18 mouse cellular contexts compared by ENCODE assay signal in genomic region chr11:7198006-7198405, GRCm38 (mm10). TPM values are rescaled to one million over a fixed set of nuclear protein-coding genes. Genes with fewer than 3 reads are reported as not detected.
A peak's percentile ranks its signal among the peaks of the same experiment; 100 is the strongest.
DNase-seq lines count a peak whose midpoint lies in the region; ATAC-seq and TF ChIP-seq lines count a peak whose summit lies in the region.
"Had no signal": no experiment of that assay in that cellular context is flagged by ENCODE, and none has a peak within 500 bp of the region (broad histone marks: within the 10 kb centered on the region; RNA-seq: fewer than 3 reads in every experiment).

No protein-coding gene starts in this region.

- no peak overlapping the region for H3K9ac ChIP-seq in kidney, embryonic 16.5 days (replicated peaks; ENCODE audit: low read length)
- H3K9ac ChIP-seq in liver, embryonic 14.5 days (replicated peaks), result peak overlapping the region; percentile 36

- TF ChIP-seq EP300 in liver, embryonic 14.5 days (IDR thresholded peaks at IDR 0.05; ENCODE audit: low read depth), result no peak

- H3K27me3 ChIP-seq in heart, embryonic 10.5 days (ENCODE audit: insufficient read depth, poor library complexity, severe bottlenecking), result peaks cover 8% of the 10 kb centered on the region; the same call in 1 of the 2 replicates
- no peaks in the 10 kb centered on the region for H3K27me3 ChIP-seq in megakaryocyte, embryonic 14.5 days (replicated peaks)
- H3K27me3 ChIP-seq in kidney, embryonic 16.5 days (ENCODE audit: insufficient read depth, low read length), result no peaks in the 10 kb centered on the region
- no peaks in the 10 kb centered on the region for H3K27me3 ChIP-seq in liver, embryonic 14.5 days (ENCODE audit: control insufficient read depth, insufficient read depth, low read length)

- intact Hi-C loops in gastrocnemius, adult 2 months (cut with DNase I), result no loop called here

- DNase-seq in heart, embryonic 10.5 days (ENCODE audit: low spot score), result no peak
- no peak for DNase-seq in heart, adult 8-10 months (ENCODE audit: low spot score)
- DNase-seq in liver, embryonic 14.5 days (ENCODE audit: low read depth in 3 of 3, low spot score in 3 of 3), result no peak
- DNase-seq in gastrocnemius, adult 2 months, result no peak
- no peak for DNase-seq in cerebellum, adult 18-20 months
- DNase-seq: adrenal gland, adult 8-10 months; cerebellum, adult 9-11 months; layer of hippocampus, postnatal 36 days; right cerebral cortex, postnatal 14 days had no signal

- no peak for ATAC-seq in megakaryocyte, adult 5-6 weeks (ENCODE audit: poor library complexity, severe bottlenecking)
- peak; percentile 49 for ATAC-seq in kidney, embryonic 16.5 days (ENCODE audit: low FRiP score, low TSS enrichment)
- no peak for ATAC-seq in liver, embryonic 14.5 days (ENCODE audit: insufficient read depth)
- ATAC-seq: forebrain, embryonic 16.5 days had no signal

- H3K4me3 ChIP-seq in heart, embryonic 10.5 days, result no peak overlapping the region
- peak overlapping the region; percentile 40 for H3K4me3 ChIP-seq in megakaryocyte, embryonic 14.5 days (replicated peaks)
- H3K4me3 ChIP-seq in kidney, embryonic 16.5 days (ENCODE audit: low read length), result no peak overlapping the region
- H3K4me3 ChIP-seq in liver, embryonic 14.5 days (ENCODE audit: insufficient read depth in 1 of 2, low read depth in 2 of 2, low read length in 2 of 2), result peak overlapping the region; percentile 39 to 47
- H3K4me3 ChIP-seq in gastrocnemius, adult 2 months, result no peak overlapping the region

- H3K4me1 ChIP-seq in heart, embryonic 10.5 days, result peaks cover 5% of the 10 kb centered on the region; the same call in 1 of the 2 replicates
- no peaks in the 10 kb centered on the region for H3K4me1 ChIP-seq in megakaryocyte, embryonic 14.5 days
- peaks cover 23% of the 10 kb centered on the region for H3K4me1 ChIP-seq in kidney, embryonic 16.5 days (ENCODE audit: insufficient read depth, low read length)
- H3K4me1 ChIP-seq in liver, embryonic 14.5 days (replicated peaks; ENCODE audit: control insufficient read depth in 2 of 2, insufficient read depth in 2 of 2, low read length in 1 of 2), result peaks cover 0 to 6% of the 10 kb centered on the region in 2 experiments; a peak in 1 of 4 replicates

- no peaks in the 10 kb centered on the region for H3K36me3 ChIP-seq in heart, embryonic 10.5 days
- H3K36me3 ChIP-seq in megakaryocyte, embryonic 14.5 days (replicated peaks; ENCODE audit: low read length), result no peaks in the 10 kb centered on the region
- no peaks in the 10 kb centered on the region for H3K36me3 ChIP-seq in kidney, embryonic 16.5 days (ENCODE audit: insufficient read depth, low read length)
- no peaks in the 10 kb centered on the region for H3K36me3 ChIP-seq in liver, embryonic 14.5 days (replicated peaks; ENCODE audit: control insufficient read depth, insufficient read depth, low read depth)

- WGBS in heart, embryonic 10.5 days, result 89% methylated on average over 19 of the region's 19 CpGs
- WGBS in kidney, embryonic 16.5 days, result 77% methylated on average over 19 of the region's 19 CpGs
- 66% methylated on average over 19 of the region's 19 CpGs for WGBS in liver, embryonic 14.5 days (ENCODE audit: insufficient replicate concordance)

- H3K4me2 ChIP-seq in kidney, embryonic 16.5 days (replicated peaks; ENCODE audit: low read depth, low read length), result peak overlapping the region; percentile 28
- peak overlapping the region; percentile 13; the same call in 1 of the 2 replicates for H3K4me2 ChIP-seq in liver, embryonic 14.5 days (ENCODE audit: low read depth)

- H3K27ac ChIP-seq in heart, embryonic 10.5 days, result 0 out of 2 replicates have a peak overlapping the region, but pooled peaks have one; percentile 25
- H3K27ac ChIP-seq in kidney, embryonic 16.5 days (ENCODE audit: low read length), result peak overlapping the region; percentile 77
- H3K27ac ChIP-seq in liver, embryonic 14.5 days, result no peak overlapping the region
- H3K27ac ChIP-seq in gastrocnemius, adult 2 months, result no peak overlapping the region

- no peak for TF ChIP-seq CTCF in liver, embryonic 14.5 days (IDR thresholded peaks at IDR 0.05; ENCODE audit: low read depth)
- TF ChIP-seq CTCF in gastrocnemius, adult 2 months (IDR thresholded peaks at IDR 0.05), result no peak

- H3K9me3 ChIP-seq in heart, embryonic 10.5 days, result no peaks in the 10 kb centered on the region
- H3K9me3 ChIP-seq in megakaryocyte, embryonic 14.5 days, result peaks cover 14% of the 10 kb centered on the region
- H3K9me3 ChIP-seq in kidney, embryonic 16.5 days (ENCODE audit: low read length), result peaks cover 4% of the 10 kb centered on the region; the same call in 1 of the 2 replicates
- no peaks in the 10 kb centered on the region; the same call in 1 of the 2 replicates for H3K9me3 ChIP-seq in liver, embryonic 14.5 days (ENCODE audit: control insufficient read depth, low read length)

RNA-seq across cellular contexts. Expression of gene Igfbp1, which starts 0.4 kb away (rescaled TPM):
- polyA plus RNA-seq in heart, embryonic 10.5 days (2016; fragmentation: Nextera tagmentation; extraction: Ambion mirVana), result 0.15 and 4.3 TPM in 2 replicates
- total RNA-seq in heart, adult 8-10 months (2022), result not detected
- not detected in 2 replicates for polyA plus RNA-seq in megakaryocyte, embryonic 14.5 days (2012; ENCODE audit: insufficient read depth, low replicate concordance)
- not detected in 2 replicates for total RNA-seq in megakaryocyte, adult 5-6 weeks (2015)
- total RNA-seq in megakaryocyte, adult 5-6 weeks (2017), result not detected in 2 replicates
- polyA plus RNA-seq in kidney, embryonic 16.5 days (2015; fragmentation: Nextera tagmentation; extraction: Ambion mirVana), result 7.1 and 9.3 TPM in 2 replicates
- 48.0 and 51.7 TPM in 2 replicates for polyA plus RNA-seq in liver, embryonic 14.5 days (2012; rRNA removed)
- 56.3 and 62.0 TPM in 2 replicates for polyA plus RNA-seq in liver, embryonic 14.5 days (2014; fragmentation: Nextera tagmentation; extraction: Ambion mirVana)
- not detected for total RNA-seq in gastrocnemius, adult 2 months (2021)
- total RNA-seq: adrenal gland, adult 8-10 months; gastrocnemius, adult 8-10 months; hematopoietic stem cell, adult 5-6 weeks had no signal

RNA-seq across cellular contexts. Expression of gene Gm11985, which starts 9.6 kb away (rescaled TPM):
- polyA plus RNA-seq in heart, embryonic 10.5 days (2016; fragmentation: Nextera tagmentation; extraction: Ambion mirVana), result 0.21 TPM in 1 of 2 replicates, not detected in the other
- total RNA-seq in heart, adult 8-10 months (2022), result not detected
- not detected in 2 replicates for polyA plus RNA-seq in megakaryocyte, embryonic 14.5 days (2012; ENCODE audit: insufficient read depth, low replicate concordance)
- not detected in 2 replicates for total RNA-seq in megakaryocyte, adult 5-6 weeks (2015)
- total RNA-seq in megakaryocyte, adult 5-6 weeks (2017), result not detected in 2 replicates
- 0.16 TPM in 1 of 2 replicates, not detected in the other for polyA plus RNA-seq in kidney, embryonic 16.5 days (2015; fragmentation: Nextera tagmentation; extraction: Ambion mirVana)
- not detected in 2 replicates for polyA plus RNA-seq in liver, embryonic 14.5 days (2012; rRNA removed)
- polyA plus RNA-seq in liver, embryonic 14.5 days (2014; fragmentation: Nextera tagmentation; extraction: Ambion mirVana), result not detected in 2 replicates
- not detected for total RNA-seq in gastrocnemius, adult 2 months (2021)
- total RNA-seq: adrenal gland, adult 8-10 months; gastrocnemius, adult 8-10 months; hematopoietic stem cell, adult 5-6 weeks; layer of hippocampus, postnatal 36 days had no signal
- polyA plus RNA-seq: embryonic facial prominence, embryonic 14.5 days; forebrain, embryonic 16.5 days; limb, embryonic 11.5 days; thymus, postnatal 0 days had no signal

RNA-seq across cellular contexts. Expression of gene Igfbp3, which starts 15.7 kb away (rescaled TPM):
- polyA plus RNA-seq in heart, embryonic 10.5 days (2016; fragmentation: Nextera tagmentation; extraction: Ambion mirVana), result 15.7 and 25.9 TPM in 2 replicates
- total RNA-seq in heart, adult 8-10 months (2022), result 10 to 100 TPM; 19.5 to 46.4 (median 24.3) TPM
- 0.17 TPM in 1 of 2 replicates, not detected in the other for polyA plus RNA-seq in megakaryocyte, embryonic 14.5 days (2012; ENCODE audit: insufficient read depth, low replicate concordance)
- total RNA-seq in megakaryocyte, adult 5-6 weeks (2015), result 0.09 TPM in 1 of 2 replicates, not detected in the other
- total RNA-seq in megakaryocyte, adult 5-6 weeks (2017), result 0.07 and 0.24 TPM in 2 replicates
- 85.9 and 97.3 TPM in 2 replicates for polyA plus RNA-seq in kidney, embryonic 16.5 days (2015; fragmentation: Nextera tagmentation; extraction: Ambion mirVana)
- 13.7 and 21.4 TPM in 2 replicates for polyA plus RNA-seq in liver, embryonic 14.5 days (2012; rRNA removed)
- polyA plus RNA-seq in liver, embryonic 14.5 days (2014; fragmentation: Nextera tagmentation; extraction: Ambion mirVana), result 19.0 and 21.5 TPM in 2 replicates
- total RNA-seq in gastrocnemius, adult 2 months (2021), result 10 to 100 TPM; 10.7 to 18.1 TPM
- total RNA-seq: hematopoietic stem cell, adult 5-6 weeks had no signal

Comparison
In these comparisons a context has a peak if more than half of its experiments do, and no peak if none do; other contexts are left out.
1. H3K27ac ChIP-seq: peak in heart, embryonic 10.5 days (single experiment) and kidney, embryonic 16.5 days (single experiment); none in liver, embryonic 14.5 days (single experiment) and gastrocnemius, adult 2 months (single experiment).
2. H3K4me3 ChIP-seq: peak in megakaryocyte, embryonic 14.5 days (single experiment) and liver, embryonic 14.5 days (2 of 2); none in heart, embryonic 10.5 days (single experiment), kidney, embryonic 16.5 days (single experiment) and gastrocnemius, adult 2 months (single experiment).
3. RNA of gene Igfbp3, which starts 15.7 kb away (polyA plus RNA-seq): 85.9 to 97.3 TPM in kidney, embryonic 16.5 days, 15.7 to 25.9 TPM in heart, embryonic 10.5 days and 13.7 to 21.5 TPM in liver, embryonic 14.5 days; 0.17 TPM in megakaryocyte, embryonic 14.5 days; every median in the first group is over 10 times any median in the second.